Mouse (Mus musculus) urinary bladder, postnatal 14 days (tissue): ENCODE measurements around the gene Slc6a17.
A peak's percentile ranks its signal among the peaks of the same experiment; 100 is the strongest.

ENCODE experiments used
- DNase-seq: peaks from one replicate; pipeline ENCODE4 v3.0.0; 2021; ENCODE audit warnings: low spot score

Gene Slc6a17

DNA sequence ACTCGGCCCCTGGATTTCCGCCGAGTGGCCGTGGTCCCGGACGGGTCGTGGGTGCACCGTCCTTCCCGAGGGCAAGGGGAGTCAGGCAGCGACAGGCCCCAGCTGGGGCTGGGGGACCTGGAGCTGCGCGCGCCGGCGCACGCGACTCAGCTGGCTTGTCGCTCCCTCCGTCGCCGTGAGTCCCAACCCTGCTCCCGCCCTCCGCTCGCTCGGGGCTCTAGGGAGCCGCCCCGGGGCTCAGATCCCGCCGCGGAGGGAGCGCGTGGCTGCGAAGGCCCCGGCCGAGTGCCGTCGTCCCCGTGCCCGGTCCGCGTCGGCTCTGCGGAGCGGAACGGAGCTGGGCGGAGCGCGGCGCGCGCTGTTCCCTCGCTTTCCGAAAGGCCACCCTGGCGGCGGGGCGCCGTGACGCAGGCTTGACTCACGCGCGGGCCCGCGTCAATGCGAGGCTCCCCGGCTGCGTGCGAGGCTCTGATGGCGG, at the start of gene Slc6a17:
Gene Slc6a17 (minus strand): TSS at position 388 of the 478 bp plus-strand sequence.
- peak; percentile 29 for DNase-seq

DNA sequence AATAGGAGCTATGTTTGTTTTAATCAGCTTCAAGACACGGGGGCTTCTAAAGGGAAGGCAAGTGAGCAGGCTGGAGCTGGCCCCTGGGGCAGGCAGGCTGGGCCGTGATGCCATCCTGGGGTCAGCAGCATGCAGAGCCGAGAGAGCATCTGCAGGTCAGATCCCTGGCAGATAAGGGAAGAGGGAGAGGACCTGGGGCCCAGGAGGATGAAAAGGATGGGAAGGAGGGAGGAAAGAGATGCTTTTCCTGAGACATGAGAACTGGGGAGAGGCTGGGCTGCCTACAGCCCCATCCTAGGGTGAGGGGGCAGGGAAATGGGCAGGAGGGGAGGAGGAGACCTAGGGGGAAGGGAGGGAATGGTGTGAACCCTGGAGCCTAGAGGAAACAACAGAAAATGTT, 47.5 kb upstream of the Slc6a17 start:
- DNase-seq, result no peak

DNA sequence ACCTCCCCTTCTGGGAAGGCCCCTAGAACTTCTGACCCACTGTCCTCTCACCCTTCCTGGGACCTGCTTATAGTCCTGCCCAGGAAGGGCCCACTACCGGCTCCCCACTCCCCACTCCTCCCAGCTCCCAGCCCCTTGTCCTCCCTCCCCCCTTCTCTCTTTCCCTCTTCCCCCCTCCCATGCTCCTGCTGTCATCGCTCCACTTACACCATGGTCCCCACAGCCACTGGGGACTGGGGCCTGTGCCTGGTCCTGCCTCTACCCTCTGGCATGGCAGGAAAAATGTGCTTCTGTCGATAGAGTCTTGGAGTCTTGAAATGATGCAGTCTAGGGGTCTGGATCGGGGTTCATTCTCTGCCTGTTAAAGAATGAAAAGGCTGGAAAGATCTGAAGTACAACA, 46.1 kb upstream of the Slc6a17 start:
- no peak for DNase-seq

DNA sequence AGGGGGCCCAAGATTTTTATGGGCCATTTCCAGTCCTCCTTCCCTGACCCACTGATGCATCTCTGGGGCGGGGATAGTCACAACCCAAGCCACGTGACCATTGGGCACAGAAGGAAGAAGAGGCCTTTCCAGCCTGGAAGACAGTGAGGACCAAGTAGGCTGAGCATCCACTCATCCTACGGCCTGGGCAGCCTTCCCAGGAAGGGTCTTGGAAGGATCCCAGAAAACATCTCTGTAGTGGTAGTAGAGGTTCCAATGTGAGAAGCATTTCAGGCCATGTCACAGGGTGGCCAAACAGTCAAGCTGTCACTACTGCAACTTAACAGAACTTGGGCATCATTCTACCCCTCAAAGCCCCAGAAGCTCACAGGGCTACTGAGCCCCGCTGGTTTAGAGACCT, 44.8 kb upstream of the Slc6a17 start:
- DNase-seq, result no peak

DNA sequence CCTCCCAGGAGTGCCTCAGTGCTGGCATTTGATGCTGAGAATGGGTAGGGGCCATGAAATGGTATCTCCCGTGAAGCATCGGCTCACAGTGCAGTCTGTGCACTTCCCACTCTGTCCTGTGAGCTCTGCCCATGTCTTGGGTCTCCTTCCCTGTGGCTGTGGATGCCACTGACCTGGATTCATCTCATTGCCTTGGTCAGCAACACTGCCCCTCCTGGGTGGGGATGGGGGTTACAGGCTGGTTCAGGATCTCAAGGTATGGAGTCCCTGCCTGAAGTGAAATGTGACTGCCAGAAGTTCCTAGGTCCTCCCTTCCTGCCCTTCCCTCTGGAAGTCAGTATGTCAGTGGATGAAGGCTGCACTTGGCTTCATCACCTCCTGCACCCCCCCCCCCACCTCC, 44.3 kb upstream of the Slc6a17 start:
- DNase-seq, result no peak

DNA sequence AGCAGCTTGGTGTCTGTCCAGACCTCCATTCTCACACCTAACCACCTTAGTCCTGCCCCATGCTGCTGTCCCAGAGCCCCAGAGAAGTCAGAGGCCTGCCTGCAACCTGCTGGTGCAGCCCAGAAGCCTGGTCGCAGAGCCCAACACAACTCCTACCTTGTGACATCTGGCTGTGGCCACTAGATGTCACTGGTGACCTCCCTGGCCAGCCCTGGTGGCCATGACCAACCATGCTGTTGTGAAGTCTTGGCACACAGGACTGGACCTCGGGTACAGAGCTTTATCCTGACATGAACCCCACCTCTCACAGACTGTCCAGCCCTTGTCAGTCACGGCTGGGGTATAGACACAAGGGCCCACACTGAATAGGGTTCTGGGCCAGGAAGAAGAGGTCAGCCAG, 41.4 kb upstream of the Slc6a17 start:
- DNase-seq, result peak; percentile 59

DNA sequence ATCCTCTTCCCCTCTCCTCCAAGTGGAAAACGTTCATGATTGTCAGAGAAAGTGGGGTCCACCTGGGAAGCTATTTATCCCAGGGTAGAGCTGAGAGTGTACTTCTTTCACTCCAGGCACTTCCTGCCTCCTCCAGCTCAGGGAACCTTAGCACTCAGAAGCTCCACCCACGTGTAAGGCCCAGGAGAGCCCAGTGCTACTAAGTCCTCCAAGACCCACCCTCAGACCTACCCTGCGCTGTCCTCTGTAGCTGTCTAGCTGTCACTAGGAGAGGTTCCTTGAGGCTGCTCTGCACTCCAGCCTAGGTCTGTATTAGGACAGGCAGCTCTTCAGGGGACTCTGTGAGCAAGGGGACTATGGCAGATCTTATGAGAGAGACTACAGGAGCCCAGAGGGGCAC, 40.9 kb upstream of the Slc6a17 start:
- DNase-seq, result no peak

DNA sequence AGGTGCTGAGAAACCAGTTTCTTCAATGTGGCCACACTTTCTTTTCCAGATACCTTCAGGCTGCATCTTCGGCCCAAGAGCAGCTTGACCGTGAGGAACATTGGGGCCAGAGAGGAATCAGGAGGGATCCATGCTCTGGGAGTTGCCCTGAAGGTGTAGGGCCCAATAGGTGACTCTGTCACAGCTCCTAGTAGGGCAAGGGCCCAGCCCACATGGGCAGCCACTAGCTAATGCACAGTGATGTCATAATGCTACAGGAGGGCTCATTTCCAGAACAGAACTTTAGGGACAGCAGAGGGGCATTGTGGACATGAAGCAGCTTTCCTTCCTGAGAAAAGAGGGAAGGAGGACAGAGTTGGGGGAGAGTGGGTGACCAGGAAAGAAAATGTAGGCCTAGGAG, 37.0 kb upstream of the Slc6a17 start, which contains the start of gene Ubl4b:
Gene Ubl4b (minus strand): TSS at position 232 of the 400 bp plus-strand sequence.
- no peak for DNase-seq

DNA sequence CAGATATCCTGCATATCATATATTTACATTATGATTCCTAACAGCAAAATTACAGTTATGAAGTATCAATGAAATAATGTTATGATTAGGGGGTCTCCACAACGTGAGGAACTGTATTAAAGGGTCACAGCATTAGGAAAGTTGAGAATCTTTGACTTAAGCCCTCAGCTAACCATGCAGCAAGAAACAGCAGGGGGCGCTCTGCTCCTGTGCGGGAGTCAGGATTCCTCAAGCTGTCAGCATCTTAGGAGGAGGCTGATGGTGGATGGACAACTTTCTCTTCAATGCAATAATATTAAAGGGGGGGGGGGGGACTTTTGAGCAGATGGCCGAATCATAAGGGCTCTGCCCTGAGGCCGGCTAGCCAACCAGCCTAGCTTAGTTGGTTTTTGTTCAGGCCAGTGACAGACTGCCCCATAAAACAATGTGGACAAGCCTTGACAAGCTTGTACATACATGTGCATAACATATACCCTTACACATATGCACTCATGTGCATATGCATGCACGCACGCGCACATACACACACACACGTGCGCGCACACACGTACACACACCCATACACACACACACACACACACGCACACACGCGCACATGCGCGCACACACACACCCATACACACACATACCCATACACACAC, 32.7 kb upstream of the Slc6a17 start:
- peak; percentile 61 for DNase-seq

DNA sequence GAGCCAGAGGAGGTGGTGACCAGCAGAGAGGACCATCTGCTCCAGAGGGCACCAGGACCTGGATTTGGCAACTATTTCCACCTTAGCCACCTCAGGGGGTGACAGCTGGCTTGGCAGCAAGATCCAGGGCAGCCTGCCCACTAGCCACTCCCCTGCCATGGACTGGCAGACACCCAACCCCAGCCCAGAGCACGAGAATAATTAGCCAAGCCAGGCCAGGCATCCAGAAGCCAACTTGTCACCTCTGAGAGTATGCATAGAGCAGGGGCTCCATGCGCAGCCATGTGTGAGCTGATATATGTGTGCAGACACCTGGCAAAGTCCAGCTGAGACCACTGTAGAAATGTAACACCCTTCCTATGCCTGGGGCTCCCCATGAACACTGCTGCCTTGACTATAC, 29.1 kb upstream of the Slc6a17 start:
- no peak for DNase-seq

DNA sequence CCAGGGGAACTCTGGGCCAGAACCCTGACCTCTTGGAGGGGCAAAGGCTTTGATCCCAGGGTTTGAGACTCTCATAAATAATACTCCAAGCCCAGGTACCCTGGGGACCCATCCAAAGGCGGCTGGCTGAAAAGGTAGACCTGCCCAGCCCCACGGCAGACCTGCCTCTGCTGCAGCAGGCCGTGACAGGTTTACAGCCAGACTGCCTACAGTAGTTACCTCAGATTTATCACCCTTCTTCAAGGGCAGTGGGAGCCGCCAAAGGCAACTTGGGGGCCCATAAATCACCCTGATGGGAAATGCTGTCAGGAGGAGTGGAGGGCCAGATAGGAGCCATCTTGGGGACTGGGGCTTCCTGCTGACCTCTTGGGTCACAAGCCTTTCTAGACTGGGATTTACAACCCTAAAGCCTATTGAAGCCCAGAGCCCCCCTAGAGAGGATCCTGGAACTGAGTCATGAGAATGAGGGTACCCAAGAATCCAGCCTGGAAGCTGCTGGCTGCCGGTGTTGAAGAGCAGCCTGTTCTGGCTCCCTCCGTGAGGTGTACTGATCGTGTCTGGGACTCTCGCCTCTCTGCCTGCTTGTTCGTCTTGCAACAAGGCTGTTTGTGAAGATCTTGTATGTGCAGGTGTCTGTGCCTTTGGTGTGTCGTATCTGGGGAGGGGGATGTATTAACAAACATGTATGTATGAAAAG, 28.0 kb upstream of the Slc6a17 start:
- DNase-seq, result no peak

DNA sequence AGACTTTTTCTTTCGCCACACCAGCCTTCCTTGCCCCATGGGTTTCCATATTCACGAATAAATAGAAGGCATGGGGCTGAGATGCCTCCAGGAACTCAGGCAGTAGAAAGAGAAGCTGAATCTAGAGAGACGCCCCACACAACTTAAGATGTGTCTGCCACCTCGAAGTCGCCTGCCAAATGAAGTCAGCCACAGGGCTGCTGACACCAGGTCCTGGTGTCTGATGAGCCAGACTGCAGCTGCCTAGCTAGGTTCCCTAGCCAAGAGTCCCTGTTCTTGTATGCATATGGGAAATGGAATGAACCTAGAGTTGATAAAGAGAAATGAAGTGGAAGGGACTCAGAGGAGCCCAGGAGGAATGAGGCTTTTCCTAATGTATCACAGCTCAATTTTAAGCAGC, 27.5 kb upstream of the Slc6a17 start:
- DNase-seq, result no peak

DNA sequence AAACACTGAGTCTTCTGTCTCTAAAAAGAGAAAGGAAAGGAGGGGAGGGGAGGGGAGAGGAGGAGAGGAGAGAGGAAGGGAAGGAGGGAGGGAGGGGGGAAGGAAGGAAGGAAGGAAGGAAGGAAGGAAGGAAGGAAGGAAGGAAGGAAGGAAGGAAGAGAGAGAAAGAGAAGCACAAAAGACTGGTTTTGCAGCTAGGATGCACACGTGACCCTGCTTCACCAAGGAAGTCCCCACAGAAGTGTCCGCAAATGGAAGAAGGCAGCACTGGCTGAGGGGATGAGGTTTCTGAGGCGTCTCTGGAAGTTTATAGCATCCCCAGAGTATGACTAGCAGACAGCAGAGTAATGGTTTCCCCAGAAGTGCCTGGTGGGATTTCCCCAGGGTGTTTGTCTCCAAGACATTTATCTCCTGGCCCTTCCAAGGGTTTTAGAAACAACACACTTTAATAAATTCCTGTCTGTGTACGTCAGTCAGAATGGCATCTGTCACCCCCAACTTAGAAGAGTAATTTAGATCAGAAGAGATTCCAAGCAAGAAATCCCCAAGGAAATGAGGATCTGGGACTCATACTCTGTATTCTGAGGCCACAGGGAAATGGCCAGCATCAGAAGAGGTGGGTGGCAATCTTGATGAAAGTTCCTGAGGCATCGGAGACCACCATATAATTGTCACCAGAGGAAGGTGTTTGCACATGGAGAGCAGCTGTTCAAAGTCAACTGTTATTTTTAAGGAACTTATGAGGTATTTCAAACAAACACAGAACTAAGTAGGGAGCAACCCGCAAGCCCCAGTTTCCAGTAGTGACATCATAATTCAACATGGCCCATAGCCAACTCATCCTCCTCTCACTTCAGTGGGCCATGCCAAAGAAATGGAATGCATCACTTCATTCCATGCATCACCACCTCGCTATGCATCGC, 25.6 kb upstream of the Slc6a17 start:
- no peak for DNase-seq

DNA sequence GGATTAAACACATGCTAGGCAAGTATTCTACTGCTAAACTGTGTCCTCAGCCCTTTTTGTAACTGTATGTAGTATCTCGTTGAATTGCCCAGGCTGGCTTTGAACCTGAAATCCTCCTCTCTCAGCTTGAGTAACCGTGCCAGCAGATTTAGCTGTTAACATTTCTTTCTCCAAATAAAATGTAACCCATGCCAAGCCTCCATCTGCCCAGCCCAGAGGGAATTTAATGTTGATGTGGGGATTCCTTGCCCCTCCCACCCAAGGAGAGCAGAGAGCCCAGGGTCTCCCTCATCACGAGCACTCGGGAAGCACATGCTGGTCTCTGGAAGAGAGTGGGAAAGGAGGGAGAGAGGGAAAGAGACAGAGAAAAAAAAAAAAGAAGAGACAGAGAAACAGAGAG, 24.8 kb upstream of the Slc6a17 start:
- DNase-seq, result no peak

DNA sequence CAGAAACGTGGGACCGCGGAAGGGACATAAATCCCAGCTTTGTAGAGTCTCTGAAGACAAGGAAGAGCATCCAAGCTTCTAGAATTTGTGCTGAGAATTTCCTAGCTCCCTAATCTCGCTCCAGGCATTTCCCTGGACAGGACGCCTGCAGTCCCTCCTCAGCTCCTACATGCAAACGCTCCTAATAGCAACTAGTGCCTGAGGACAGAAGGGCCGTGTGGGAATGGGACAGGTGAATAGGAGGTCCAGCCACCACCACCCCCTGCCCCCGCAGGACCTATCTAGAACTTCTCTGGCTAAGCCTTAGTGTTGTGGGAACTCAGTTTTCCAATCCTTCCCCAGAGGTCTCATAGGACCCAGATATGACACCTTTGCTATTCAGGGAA, 19.7 kb upstream of the Slc6a17 start:
- no peak for DNase-seq

DNA sequence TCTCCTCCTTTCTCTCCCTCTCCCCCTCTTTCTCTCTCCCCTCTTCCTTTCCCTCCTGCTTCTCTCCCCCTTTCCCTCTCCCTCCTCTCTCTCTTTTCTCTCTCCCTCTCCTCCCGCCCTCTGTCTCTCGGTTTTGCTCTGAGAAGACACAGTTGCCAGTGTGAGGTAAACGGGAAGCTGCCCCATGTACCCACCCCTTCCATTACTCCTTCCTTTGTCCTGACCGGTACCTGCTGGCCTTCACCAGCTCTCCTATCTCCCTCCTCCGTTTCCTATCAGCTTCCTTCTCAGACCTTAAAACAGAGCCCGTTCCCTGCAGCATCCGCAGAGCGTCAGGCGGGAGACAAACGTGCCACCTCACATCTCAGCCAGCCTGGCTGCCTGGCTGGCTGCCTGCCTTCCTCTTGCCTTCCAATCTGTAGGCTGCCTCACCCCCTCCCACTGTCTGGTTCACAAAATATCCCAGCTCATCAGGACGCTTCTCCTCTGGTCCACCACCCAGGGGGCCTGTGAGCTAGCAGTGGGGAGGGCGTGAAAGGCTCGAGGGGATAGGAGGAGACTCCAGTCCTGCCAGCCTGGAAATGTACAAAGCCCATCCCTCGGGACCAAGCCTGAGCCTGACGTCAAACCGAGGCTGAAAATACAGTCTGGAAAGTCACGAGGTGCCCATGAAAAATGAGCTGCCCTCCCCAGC, 19.1 kb upstream of the Slc6a17 start:
- DNase-seq, result peak; percentile 7

DNA sequence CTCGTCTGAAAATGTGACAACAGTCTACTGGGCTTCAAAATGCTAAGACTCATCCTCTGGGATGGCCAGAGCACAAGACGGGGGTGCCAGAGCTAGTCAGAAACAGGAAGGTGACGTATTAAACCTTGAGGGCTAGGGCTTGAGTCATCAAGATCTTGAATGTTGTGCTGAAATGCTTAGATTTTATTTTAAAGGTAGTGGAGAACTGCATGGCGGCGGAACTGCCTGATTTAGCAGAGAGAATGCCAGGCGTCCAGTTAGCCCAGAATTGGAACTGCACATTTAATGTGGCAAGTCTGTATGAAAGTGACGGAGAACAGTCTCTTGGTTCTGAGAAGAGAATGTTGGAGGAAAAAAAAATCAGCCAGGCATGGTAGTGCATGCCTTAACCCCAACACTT, 17.1 kb upstream of the Slc6a17 start:
- no peak for DNase-seq

DNA sequence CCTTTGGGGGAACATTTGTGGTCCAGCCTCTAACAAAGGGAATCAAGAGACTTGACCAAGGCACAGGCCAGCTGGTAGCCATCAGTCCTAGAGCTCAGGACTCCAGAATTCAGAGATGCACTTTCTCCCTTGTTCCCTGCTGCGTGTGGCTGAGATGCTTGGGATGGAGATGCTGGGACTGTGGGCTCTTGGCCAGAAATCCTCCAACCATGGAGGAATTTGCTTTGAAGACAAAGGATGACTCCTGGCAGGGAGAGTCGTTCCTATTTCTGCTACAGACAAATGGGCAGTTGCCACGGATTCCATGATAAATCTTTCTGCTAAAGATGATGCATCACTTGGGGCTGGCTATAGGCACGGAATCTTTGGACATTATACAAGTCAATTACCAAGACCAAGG, 15.7 kb upstream of the Slc6a17 start:
- no peak for DNase-seq

DNA sequence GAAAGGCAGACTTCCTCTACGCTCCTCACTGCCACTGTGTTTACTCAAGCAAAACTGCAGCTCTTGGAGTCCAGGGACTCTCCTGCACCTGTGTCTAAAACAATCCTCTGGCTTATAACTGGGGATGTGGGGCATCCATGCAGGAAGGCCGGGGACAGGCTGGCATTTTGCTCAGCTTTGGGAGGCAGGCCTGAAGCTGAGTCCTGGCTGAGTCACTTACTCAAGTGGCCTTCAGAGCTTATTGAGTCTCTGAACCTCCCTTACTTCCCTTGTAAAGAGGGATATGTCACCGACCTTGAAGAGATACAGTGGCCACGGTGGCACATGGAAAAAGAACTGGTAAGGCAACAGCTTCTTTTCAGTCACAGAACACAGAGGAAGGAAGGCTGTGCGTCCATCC, 12.8 kb upstream of the Slc6a17 start:
- no peak for DNase-seq

DNA sequence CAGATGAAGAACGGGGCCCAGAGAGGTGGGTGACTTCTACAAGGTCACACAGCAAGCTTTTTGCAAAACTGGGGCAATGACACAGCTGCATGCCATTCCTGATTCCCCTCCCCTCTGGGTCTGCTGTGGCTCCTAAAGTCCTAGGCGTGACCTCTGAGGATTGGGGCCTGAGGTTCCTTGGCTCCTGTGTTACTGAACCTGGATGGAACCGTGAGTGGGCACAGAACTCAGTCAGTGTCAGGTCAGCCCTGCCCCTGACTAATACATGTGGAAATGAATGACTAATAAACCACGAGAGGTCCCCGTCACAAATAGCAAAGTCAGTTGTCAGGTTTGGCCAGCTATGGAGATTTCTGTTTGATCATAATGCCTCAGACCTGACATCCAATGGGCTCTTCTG, 11.4 kb upstream of the Slc6a17 start:
- DNase-seq, result no peak

DNA sequence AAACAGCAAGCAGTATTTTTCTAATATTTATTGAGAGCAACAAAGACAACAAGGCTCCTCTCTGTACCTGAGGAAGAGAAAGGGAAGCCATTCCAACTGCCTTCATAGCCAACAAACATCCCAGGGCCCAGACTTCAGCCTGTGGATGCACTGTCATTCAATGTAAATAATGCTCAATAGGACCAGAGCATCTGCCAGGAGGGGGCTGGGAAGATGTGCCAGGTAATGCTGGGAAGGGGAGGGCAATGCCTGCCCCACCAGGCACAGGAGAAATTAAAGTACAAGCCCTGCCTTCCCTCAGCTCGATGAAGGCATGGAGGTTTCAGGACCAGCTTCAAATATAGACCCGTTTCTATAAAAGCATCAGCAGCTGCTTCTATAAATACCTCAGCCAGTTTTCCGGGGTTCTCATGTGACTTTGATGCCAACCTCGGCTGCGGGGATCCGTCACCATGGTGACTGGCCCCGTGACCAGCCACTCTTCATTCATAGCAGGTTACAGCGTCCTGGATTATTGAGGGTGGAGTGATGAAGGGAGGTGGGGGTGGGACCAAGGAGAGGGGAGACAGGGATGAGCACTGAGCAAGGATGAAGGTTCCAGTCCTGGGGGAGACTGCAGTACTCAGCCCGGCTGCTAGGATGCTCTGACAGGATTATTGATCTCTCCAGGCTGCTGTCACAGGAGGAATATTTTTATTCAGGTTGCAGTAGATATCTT, 10.7 kb upstream of the Slc6a17 start:
- DNase-seq, result no peak

DNA sequence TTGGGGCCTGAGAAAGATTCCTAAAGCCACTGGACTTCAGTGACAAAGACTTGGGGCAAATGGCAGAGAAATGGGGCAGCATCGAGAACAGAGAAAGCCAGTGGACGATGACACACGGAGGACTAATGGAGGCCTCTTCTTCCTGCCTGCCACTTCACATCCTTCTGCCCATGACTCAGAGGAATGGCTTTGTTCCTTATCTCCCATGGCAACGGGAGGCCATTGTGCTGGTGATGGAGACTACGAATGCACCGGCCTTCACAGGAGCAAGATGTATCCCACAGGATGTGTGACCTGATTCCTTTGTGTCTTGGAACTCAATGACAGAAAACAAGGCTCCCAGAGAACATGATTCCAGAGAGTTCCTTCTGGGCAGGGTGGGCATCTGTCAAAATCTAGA, 6.7 kb upstream of the Slc6a17 start:
- DNase-seq, result no peak
